Mouse (Mus musculus) small intestine, adult 2 months (tissue): Measurements from ENCODE around the gene Masp1. TPM values are rescaled to one million over a fixed set of nuclear protein-coding genes. Genes with fewer than 3 reads are reported as not detected.

ENCODE experiments used
- H3K27ac ChIP-seq: fragments of 200-500 bp; 2 replicates; pipeline ENCODE4 v1.5.1; 2012; ENCODE audit warnings: low read depth, low read length, control low read depth, inconsistent platforms; ENCODE audit not compliant: insufficient read depth
- H3K27me3 ChIP-seq: fragments of 200-500 bp; 2 replicates; pipeline ENCODE4 v1.6.1; 2012; ENCODE audit warnings: mild to moderate bottlenecking, moderate library complexity, low read length, inconsistent platforms; ENCODE audit not compliant: control insufficient read depth, insufficient read depth
- H3K36me3 ChIP-seq: fragments of 200-500 bp; 2 replicates; pipeline ENCODE4 v1.6.1; 2012; ENCODE audit warnings: mild to moderate bottlenecking, low read length, control low read depth, inconsistent platforms; ENCODE audit not compliant: control insufficient read depth, insufficient read depth
- H3K4me1 ChIP-seq: fragments of 200-500 bp; 2 replicates; pipeline ENCODE4 v1.6.1; 2012; ENCODE audit warnings: low read length, inconsistent platforms, mixed read lengths; ENCODE audit not compliant: control insufficient read depth, insufficient read depth, insufficient read length
- H3K4me3 ChIP-seq: fragments of 200-500 bp; 2 replicates; pipeline ENCODE4 v1.5.1; 2012; ENCODE audit warnings: low read depth, mild to moderate bottlenecking, control low read depth, inconsistent platforms, low read length, moderate library complexity
- CTCF ChIP-seq: fragments of 200-500 bp; IDR thresholded peaks from 2 replicates; pipeline ENCODE4 v1.5.1; 2012; ENCODE audit warnings: low read depth, mild to moderate bottlenecking, control low read depth, inconsistent platforms, low read length, moderate library complexity, mixed read lengths; ENCODE audit not compliant: insufficient replicate concordance, insufficient read length; ENCODE audit errors: extremely low read depth
- POLR2A ChIP-seq: fragments of 200-500 bp; IDR thresholded peaks from 2 replicates; pipeline ENCODE4 v1.6.1; 2012; ENCODE audit warnings: low read depth, mild to moderate bottlenecking, control low read depth, inconsistent platforms, low read length, moderate library complexity
- WGBS: fragments of 180-500 bp; shearing (Covaris S2); methylation state at CpG from one replicate; pipeline ENCODE4 v1.1.7; 2018; 5-methylcytosine and 5-hydroxymethylcytosine counted together
- polyA plus RNA-seq: library from polyadenylated mRNA; depleted of rRNA; stranded (reverse); fragments of >200 nt; gene quantifications from 2 replicates; pipeline ENCODE4 v1.2.3, GENCODE M21; 2012

Gene Masp1
- polyA plus RNA-seq, 1 experiment, result 0.53 TPM

GRCm38 (mm10) chr16:23547783-23548182 lies 27.2 kb upstream of the Masp1 start:
- H3K4me1 ChIP-seq, result no peaks in the 10 kb centered on the region
- TF ChIP-seq POLR2A (no peak), CTCF (0 out of 2 replicates have a peak, but pooled peaks have one; percentile 12)
- no peak overlapping the region for H3K4me3 ChIP-seq
- 85% methylated on average over 4 of the region's 4 CpGs for WGBS
- H3K27me3 ChIP-seq, result no peaks in the 10 kb centered on the region; the same call in 1 of the 2 replicates
- H3K27ac ChIP-seq, result no peak overlapping the region
- no peaks in the 10 kb centered on the region for H3K36me3 ChIP-seq

DNA sequence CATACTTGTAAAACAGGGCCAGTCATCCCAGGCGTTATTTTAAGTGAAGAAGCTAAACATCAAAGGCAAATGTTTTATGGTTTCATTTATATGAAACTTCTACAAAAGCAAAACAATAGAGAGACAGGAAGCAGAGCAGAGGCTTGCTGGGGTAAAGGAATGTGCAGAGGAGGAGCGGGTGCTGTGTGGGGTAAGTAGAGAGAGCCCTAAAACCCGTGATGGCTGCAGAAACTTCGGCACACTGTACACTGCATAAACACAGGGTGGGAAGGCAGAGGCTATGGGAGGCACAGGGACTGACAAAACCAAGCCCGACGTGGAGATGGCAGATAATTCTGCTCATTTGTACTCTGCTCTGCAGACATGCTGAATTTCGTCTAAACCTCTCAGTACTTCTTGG lies 23.7 kb upstream of the Masp1 start:
- no peak for TF ChIP-seq CTCF
- no peak for TF ChIP-seq POLR2A
- WGBS, result 53% methylated on average over 7 of the region's 7 CpGs
- no peaks in the 10 kb centered on the region for H3K27me3 ChIP-seq
- H3K36me3 ChIP-seq, result no peaks in the 10 kb centered on the region
- H3K4me3 ChIP-seq, result no peak overlapping the region
- H3K27ac ChIP-seq, result no peak overlapping the region
- no peaks in the 10 kb centered on the region for H3K4me1 ChIP-seq

DNA sequence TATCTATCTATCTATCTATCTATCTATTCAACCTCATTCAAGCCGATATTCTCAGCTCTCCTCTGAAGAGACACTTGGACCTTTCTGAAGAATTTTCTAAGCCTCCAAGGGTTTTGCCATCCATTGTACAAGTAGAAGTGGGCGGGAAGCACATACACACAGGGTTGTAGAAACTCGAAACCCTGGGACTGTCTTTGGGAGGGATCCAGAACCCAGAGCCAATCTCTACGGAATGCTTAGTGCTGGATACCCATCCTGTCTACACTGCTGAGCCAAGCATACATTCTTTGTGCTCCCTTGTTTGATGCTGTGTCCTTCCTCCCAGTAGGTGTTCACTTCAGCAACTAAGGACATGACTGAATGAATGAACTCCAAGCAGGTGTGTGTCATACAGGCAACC lies 22.3 kb upstream of the Masp1 start:
- Histone ChIP-seq H3K27ac (no peak overlapping the region), H3K4me1 (no peaks in the 10 kb centered on the region), H3K27me3 (no peaks in the 10 kb centered on the region), H3K36me3 (no peaks in the 10 kb centered on the region), H3K4me3 (no peak overlapping the region)
- WGBS, result 69% methylated on average over 4 of the region's 4 CpGs
- TF ChIP-seq POLR2A, result no peak
- TF ChIP-seq CTCF, result no peak

GRCm38 (mm10) chr16:23541046-23541445 lies 20.4 kb upstream of the Masp1 start:
- no peak overlapping the region for H3K4me3 ChIP-seq
- no peaks in the 10 kb centered on the region for H3K36me3 ChIP-seq
- no peaks in the 10 kb centered on the region for H3K27me3 ChIP-seq
- no peaks in the 10 kb centered on the region for H3K4me1 ChIP-seq
- no peak for TF ChIP-seq CTCF
- no peak for TF ChIP-seq POLR2A
- no peak overlapping the region for H3K27ac ChIP-seq
- WGBS, result 45% methylated on average over 4 of the region's 4 CpGs

DNA sequence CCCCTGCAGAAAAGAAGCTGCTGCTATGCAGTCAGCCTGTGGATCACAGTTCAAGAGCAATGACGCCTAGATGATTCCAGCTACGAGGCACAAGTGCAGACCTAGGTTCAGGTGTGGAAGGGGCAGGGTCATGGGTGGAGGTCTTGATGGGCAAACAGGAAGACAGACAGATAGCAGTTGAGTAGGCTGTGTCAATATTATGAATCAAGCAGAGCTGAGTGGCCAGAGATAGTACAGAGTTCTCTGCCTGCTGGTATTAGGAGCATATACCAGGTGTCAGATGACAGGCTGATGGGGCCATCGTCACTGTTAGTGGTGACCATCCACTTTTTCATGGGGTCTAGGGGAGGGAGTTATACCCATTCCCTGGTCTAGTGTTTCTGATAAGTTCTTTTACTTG lies 13.1 kb upstream of the Masp1 start:
- H3K4me3 ChIP-seq, result no peak overlapping the region
- TF ChIP-seq CTCF, result no peak
- no peak for TF ChIP-seq POLR2A
- 49% methylated on average over 3 of the region's 3 CpGs for WGBS
- no peaks in the 10 kb centered on the region for H3K36me3 ChIP-seq
- no peaks in the 10 kb centered on the region for H3K27me3 ChIP-seq
- no peaks in the 10 kb centered on the region for H3K4me1 ChIP-seq
- H3K27ac ChIP-seq, result no peak overlapping the region

GRCm38 (mm10) chr16:23529186-23529585 lies 8.6 kb upstream of the Masp1 start:
- Histone ChIP-seq H3K4me3 (no peak overlapping the region), H3K27me3 (no peaks in the 10 kb centered on the region), H3K4me1 (no peaks in the 10 kb centered on the region), H3K36me3 (no peaks in the 10 kb centered on the region), H3K27ac (no peak overlapping the region)
- TF ChIP-seq POLR2A (no peak), CTCF (no peak)
- 71% methylated on average over 4 of the region's 4 CpGs for WGBS

DNA sequence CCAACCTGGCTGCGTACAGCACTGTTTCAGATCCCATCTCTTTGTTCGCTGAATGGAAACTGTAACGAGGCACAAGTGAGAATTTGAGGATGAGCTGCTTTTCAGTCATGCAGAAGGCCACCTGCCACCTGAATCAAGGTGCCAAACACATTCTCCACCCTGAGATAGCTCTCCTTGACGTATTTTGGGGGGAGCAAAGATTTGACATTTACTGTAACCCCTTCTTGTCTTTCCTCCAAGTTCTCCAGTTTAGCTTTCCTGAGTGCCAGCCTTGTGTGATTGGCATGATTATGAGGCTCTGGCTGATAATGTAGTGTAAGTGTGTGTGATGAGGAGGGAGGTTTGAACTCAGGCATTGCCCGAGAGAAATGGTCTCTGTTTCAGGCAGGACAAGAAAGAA lies 1.5 kb upstream of the Masp1 start:
- H3K4me1 ChIP-seq, result no peaks in the 10 kb centered on the region
- 85% methylated on average over 5 of the region's 5 CpGs for WGBS
- H3K27me3 ChIP-seq, result no peaks in the 10 kb centered on the region
- TF ChIP-seq CTCF (no peak), POLR2A (no peak)
- H3K4me3 ChIP-seq, result no peak overlapping the region
- H3K27ac ChIP-seq, result no peak overlapping the region
- H3K36me3 ChIP-seq, result no peaks in the 10 kb centered on the region

- no peaks in the 10 kb centered on the region for H3K27me3 ChIP-seq
- H3K4me1 ChIP-seq, result no peaks in the 10 kb centered on the region
- no peaks in the 10 kb centered on the region for H3K36me3 ChIP-seq
- WGBS, result 32% methylated on average over 5 of the region's 5 CpGs
- no peak overlapping the region for H3K27ac ChIP-seq
- H3K4me3 ChIP-seq, result no peak overlapping the region
- TF ChIP-seq CTCF (no peak), POLR2A (no peak)
Observed at GRCm38 (mm10) chr16:23521092-23521491, 477 bp upstream of the Masp1 start.
